Mouse (Mus musculus) cerebellum, postnatal 10 days (tissue): ENCODE data around the gene Tjp3.

Experiments
- DNase-seq, 2 experiments: peaks; one replicate each; pipeline ENCODE4 v3.0.0; 2021; ENCODE audit warnings: mixed read lengths in 2 of 2

The Tjp3 gene

GRCm38 (mm10) chr10:81266211-81267105, 24.9 kb downstream of the Tjp3 start, which contains the start of the genes Mrpl54 and Apba3:
TSS of gene Mrpl54 (minus strand) at chr10:81266934.
TSS of gene Apba3 (plus strand) at chr10:81266960.
- DNase-seq = peak; percentile 97 to 98

GRCm38 (mm10) chr10:81265540-81265939, 25.8 kb downstream of the Tjp3 start:
- DNase-seq = peak in 1 of 2 experiments; percentile 25

- no peak for DNase-seq
Observed at GRCm38 (mm10) chr10:81261025-81261424, 30.4 kb downstream of the Tjp3 start.

GRCm38 (mm10) chr10:81259225-81259884, 32.0 kb downstream of the Tjp3 start:
- peak in 1 of 2 experiments; percentile 58 for DNase-seq

- DNase-seq = peak; percentile 56 to 57
Observed at GRCm38 (mm10) chr10:81257158-81258039, 34.0 kb downstream of the Tjp3 start.

GRCm38 (mm10) chr10:81254886-81255285, 36.5 kb downstream of the Tjp3 start:
- DNase-seq = no peak

GRCm38 (mm10) chr10:81252424-81253419, 38.7 kb downstream of the Tjp3 start, which contains the start of gene Matk:
TSS of gene Matk (plus strand) at chr10:81252935.
- DNase-seq = peak; percentile 89

GRCm38 (mm10) chr10:81249442-81249841, 41.9 kb downstream of the Tjp3 start:
- no peak for DNase-seq

GRCm38 (mm10) chr10:81247804-81248203, 43.6 kb downstream of the Tjp3 start:
- DNase-seq = no peak

- DNase-seq = no peak
Observed at GRCm38 (mm10) chr10:81245166-81245565, 46.2 kb downstream of the Tjp3 start.

- DNase-seq = peak; percentile 93 to 96
Observed at GRCm38 (mm10) chr10:81244595-81244994, 46.8 kb downstream of the Tjp3 start.

- no peak for DNase-seq
Observed at GRCm38 (mm10) chr10:81244146-81244545, 47.2 kb downstream of the Tjp3 start.

GRCm38 (mm10) chr10:81242021-81242420, 49.4 kb downstream of the Tjp3 start:
- no peak for DNase-seq

- DNase-seq = peak; percentile 74 to 83
Observed at GRCm38 (mm10) chr10:81240876-81241275, 50.5 kb downstream of the Tjp3 start.

GRCm38 (mm10) chr10:81238618-81239017, 52.8 kb downstream of the Tjp3 start:
- DNase-seq = peak in 1 of 2 experiments; percentile 22

- peak in 1 of 2 experiments; percentile 7 for DNase-seq
Observed at GRCm38 (mm10) chr10:81236471-81237268, 54.7 kb downstream of the Tjp3 start.

- no peak for DNase-seq
Observed at GRCm38 (mm10) chr10:81234206-81234605, 57.2 kb downstream of the Tjp3 start.

GRCm38 (mm10) chr10:81233226-81233585, 58.2 kb downstream of the Tjp3 start:
- no peak for DNase-seq

- DNase-seq = peak; percentile 98
Observed at GRCm38 (mm10) chr10:81232580-81233225, 58.7 kb downstream of the Tjp3 start, which contains the start of gene Zfr2. TSS of gene Zfr2 (plus strand) at chr10:81233155.

- peak in 1 of 2 experiments; percentile 19 for DNase-seq
Observed at GRCm38 (mm10) chr10:81231436-81231835, 59.9 kb downstream of the Tjp3 start.
